Mouse (Mus musculus): ENCODE results near the gene Inpp5d. TPM values are rescaled to one million over a fixed set of nuclear protein-coding genes. Genes with fewer than 3 reads are reported as not detected.

The Inpp5d gene
- polyA plus RNA-seq, 1 experiment from 2014 or later, result 7.5 TPM

DNA sequence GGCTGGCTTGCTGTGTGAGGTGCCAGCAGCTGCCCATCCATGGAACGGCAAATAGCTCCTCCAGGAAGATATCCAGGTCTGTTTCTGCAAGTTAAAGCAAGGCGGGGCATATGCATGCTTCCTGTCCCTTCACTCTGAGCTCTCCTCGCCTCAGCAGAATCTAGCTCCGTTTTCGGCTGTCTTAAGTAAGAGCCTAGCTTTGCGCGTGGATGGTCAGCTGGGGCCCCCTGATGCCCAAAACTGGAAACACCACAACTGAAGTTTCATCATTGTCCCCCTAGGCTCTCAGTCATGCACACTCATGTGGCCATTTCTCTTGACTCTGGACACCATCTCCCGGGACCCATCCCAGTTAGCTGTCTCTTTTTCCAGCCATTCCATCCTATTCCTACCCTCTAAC lies 101.3 kb downstream of the Inpp5d start:
- ATAC-seq (ENCODE audit: low FRiP score, low TSS enrichment), result no peak
- 21% methylated on average over 8 of the region's 8 CpGs for WGBS
- Histone ChIP-seq H3K4me2 (replicated peaks; ENCODE audit: low read depth, low read length) (no peak overlapping the region), H3K36me3 (ENCODE audit: control insufficient read depth, insufficient read depth, low read length) (no peaks in the 10 kb centered on the region), H3K27ac (ENCODE audit: low read depth, low read length) (no peak overlapping the region), H3K9ac (ENCODE audit: low read depth, low read length) (no peak overlapping the region), H3K27me3 (ENCODE audit: control insufficient read depth, insufficient read depth, low read length) (no peaks in the 10 kb centered on the region), H3K4me3 (ENCODE audit: low read length) (no peak overlapping the region), H3K4me1 (ENCODE audit: control insufficient read depth, insufficient read depth, low read length) (no peaks in the 10 kb centered on the region), H3K9me3 (ENCODE audit: control insufficient read depth, low read length) (no peaks in the 10 kb centered on the region)

DNA sequence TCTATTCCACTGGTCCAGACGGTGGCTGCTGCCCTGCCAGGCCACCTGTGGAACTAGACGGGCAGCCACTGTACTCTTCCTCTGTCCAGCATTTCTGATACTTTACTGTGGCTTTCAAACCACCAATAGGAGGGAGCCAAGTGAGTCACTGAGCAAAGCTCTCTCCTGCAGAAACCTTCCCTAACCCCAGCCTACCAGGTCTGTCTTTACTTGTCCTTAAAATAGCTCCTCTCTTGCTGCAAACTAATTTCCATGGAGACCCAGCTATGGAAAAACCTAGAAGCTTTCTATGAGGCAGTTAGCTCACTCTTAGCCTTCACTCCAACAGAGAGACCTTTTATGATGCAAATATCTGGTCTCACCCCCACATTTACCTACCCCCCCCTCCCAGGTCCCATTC lies 102.0 kb downstream of the Inpp5d start:
- WGBS, result 34% methylated on average over 2 of the region's 2 CpGs

DNA sequence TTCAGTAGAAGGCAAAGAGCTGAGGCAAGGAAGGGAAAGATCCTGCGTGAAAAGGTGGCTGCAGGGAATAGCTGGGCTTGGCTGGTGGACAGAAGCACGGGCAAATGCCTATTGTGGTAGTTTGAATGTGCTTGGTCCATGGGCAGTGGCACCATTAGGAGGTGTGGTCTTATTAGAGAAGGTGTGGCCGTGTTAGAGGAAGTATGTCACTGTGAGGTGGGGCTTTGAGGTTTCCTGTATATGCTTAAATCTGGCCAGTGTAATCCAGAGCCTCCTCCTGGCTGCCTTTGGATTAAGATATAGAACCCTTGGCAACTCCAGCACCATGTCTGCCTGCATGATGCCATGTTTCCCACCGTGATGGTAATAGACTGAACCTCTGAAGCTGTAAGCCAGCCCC lies 103.2 kb downstream of the Inpp5d start:
- Histone ChIP-seq H3K9me3 (ENCODE audit: control insufficient read depth, low read length) (no peaks in the 10 kb centered on the region), H3K9ac (ENCODE audit: low read depth, low read length) (no peak overlapping the region), H3K4me3 (ENCODE audit: low read length) (no peak overlapping the region), H3K4me2 (replicated peaks; ENCODE audit: low read depth, low read length) (no peak overlapping the region), H3K4me1 (ENCODE audit: control insufficient read depth, insufficient read depth, low read length) (no peaks in the 10 kb centered on the region), H3K36me3 (ENCODE audit: control insufficient read depth, insufficient read depth, low read length) (no peaks in the 10 kb centered on the region), H3K27ac (ENCODE audit: low read depth, low read length) (no peak overlapping the region), H3K27me3 (ENCODE audit: control insufficient read depth, insufficient read depth, low read length) (no peaks in the 10 kb centered on the region)
- ATAC-seq (ENCODE audit: low FRiP score, low TSS enrichment), result no peak
- WGBS, result 74% methylated on average over 4 of the region's 4 CpGs

More for the DNA sequence above, 102.0 kb downstream of the Inpp5d start:
- ATAC-seq (ENCODE audit: low FRiP score, low TSS enrichment), result no peak
- no peaks in the 10 kb centered on the region for H3K36me3 ChIP-seq (ENCODE audit: control insufficient read depth, insufficient read depth, low read length)
- no peak overlapping the region for H3K4me2 ChIP-seq (replicated peaks; ENCODE audit: low read depth, low read length)
- no peak overlapping the region for H3K4me3 ChIP-seq (ENCODE audit: low read length)
- H3K9me3 ChIP-seq (ENCODE audit: control insufficient read depth, low read length), result no peaks in the 10 kb centered on the region
- no peaks in the 10 kb centered on the region for H3K4me1 ChIP-seq (ENCODE audit: control insufficient read depth, insufficient read depth, low read length)
- no peak overlapping the region for H3K9ac ChIP-seq (ENCODE audit: low read depth, low read length)
- H3K27ac ChIP-seq (ENCODE audit: low read depth, low read length), result no peak overlapping the region
- H3K27me3 ChIP-seq (ENCODE audit: control insufficient read depth, insufficient read depth, low read length), result no peaks in the 10 kb centered on the region

DNA sequence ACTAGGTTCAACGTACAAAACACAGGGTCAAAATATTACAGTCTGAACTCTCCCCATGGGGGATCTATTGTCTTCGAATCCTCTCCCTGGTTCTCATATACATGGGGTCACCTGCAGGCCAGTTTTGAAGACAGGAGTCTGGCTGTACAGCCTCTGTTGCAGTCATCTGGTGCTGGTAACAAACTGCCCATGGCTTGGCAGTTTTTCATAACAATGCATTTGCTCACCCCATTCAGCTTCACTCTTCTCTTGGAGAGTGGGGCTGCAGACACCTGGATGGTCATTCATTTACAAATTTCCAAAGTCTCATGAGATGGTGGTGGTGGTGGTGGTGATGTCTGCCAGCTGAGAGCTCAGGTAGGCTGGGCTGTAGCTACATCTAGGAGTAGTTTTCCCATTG lies 109.0 kb downstream of the Inpp5d start:
- no peaks in the 10 kb centered on the region for H3K9me3 ChIP-seq (ENCODE audit: control insufficient read depth, low read length)
- H3K4me2 ChIP-seq (replicated peaks; ENCODE audit: low read depth, low read length), result no peak overlapping the region
- no peaks in the 10 kb centered on the region for H3K27me3 ChIP-seq (ENCODE audit: control insufficient read depth, insufficient read depth, low read length)
- no peaks in the 10 kb centered on the region for H3K36me3 ChIP-seq (ENCODE audit: control insufficient read depth, insufficient read depth, low read length)
- H3K4me3 ChIP-seq (ENCODE audit: low read length), result no peak overlapping the region
- H3K9ac ChIP-seq (ENCODE audit: low read depth, low read length), result no peak overlapping the region
- 85% methylated on average over 2 of the region's 2 CpGs for WGBS
- no peak overlapping the region for H3K27ac ChIP-seq (ENCODE audit: low read depth, low read length)
- no peak for ATAC-seq (ENCODE audit: low FRiP score, low TSS enrichment)
- H3K4me1 ChIP-seq (ENCODE audit: control insufficient read depth, insufficient read depth, low read length), result no peaks in the 10 kb centered on the region

DNA sequence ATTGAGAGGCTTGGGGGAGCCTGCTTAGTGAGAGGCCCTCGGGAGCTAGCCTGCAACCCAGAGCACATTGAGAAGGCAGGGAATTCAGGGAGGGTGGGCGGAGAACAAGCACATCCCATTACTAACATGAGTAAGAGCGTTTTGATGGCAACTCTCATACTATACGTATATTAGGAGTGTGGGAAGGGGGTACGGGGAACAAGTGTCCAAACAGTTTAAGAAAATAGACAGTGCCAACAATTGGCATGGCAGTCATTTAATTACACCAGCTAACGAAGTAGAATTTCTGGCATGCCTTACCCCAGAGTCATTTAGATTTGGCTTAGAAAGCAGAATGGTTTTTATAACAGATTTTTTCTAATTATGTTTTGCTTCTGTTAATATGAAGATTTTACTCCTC lies 109.7 kb downstream of the Inpp5d start:
- Histone ChIP-seq H3K9me3 (ENCODE audit: control insufficient read depth, low read length) (no peaks in the 10 kb centered on the region), H3K27me3 (ENCODE audit: control insufficient read depth, insufficient read depth, low read length) (no peaks in the 10 kb centered on the region), H3K4me3 (ENCODE audit: low read length) (no peak overlapping the region), H3K36me3 (ENCODE audit: control insufficient read depth, insufficient read depth, low read length) (no peaks in the 10 kb centered on the region), H3K4me2 (replicated peaks; ENCODE audit: low read depth, low read length) (no peak overlapping the region), H3K9ac (ENCODE audit: low read depth, low read length) (no peak overlapping the region), H3K4me1 (ENCODE audit: control insufficient read depth, insufficient read depth, low read length) (no peaks in the 10 kb centered on the region), H3K27ac (ENCODE audit: low read depth, low read length) (no peak overlapping the region)
- ATAC-seq (ENCODE audit: low FRiP score, low TSS enrichment), result no peak
- 81% methylated on average over 6 of the region's 6 CpGs for WGBS

DNA sequence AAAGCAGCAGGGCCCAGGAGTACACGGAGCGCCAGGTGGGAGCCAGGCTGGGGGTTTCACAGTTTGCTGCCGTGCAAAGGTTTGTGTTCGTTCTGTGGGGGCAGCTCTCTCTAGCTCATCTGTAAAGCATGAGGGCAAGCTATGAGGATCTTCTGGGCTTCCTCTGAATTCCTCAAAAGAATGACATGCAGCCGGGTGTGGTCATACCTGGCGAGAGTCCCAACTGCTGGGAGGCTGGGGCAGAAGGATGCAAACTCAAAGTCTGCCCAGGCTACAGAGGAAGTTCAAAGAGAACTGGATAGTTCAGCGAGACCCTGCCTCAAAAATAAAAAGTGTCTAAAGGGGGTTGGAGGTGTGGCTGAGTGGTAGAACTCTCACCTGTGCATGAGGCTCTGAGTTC lies 110.2 kb downstream of the Inpp5d start:
- H3K9ac ChIP-seq (ENCODE audit: low read depth, low read length), result no peak overlapping the region
- no peaks in the 10 kb centered on the region for H3K4me1 ChIP-seq (ENCODE audit: control insufficient read depth, insufficient read depth, low read length)
- WGBS, result 88% methylated on average over 7 of the region's 7 CpGs
- H3K27me3 ChIP-seq (ENCODE audit: control insufficient read depth, insufficient read depth, low read length), result no peaks in the 10 kb centered on the region
- H3K4me2 ChIP-seq (replicated peaks; ENCODE audit: low read depth, low read length), result no peak overlapping the region
- no peaks in the 10 kb centered on the region for H3K9me3 ChIP-seq (ENCODE audit: control insufficient read depth, low read length)
- ATAC-seq (ENCODE audit: low FRiP score, low TSS enrichment), result no peak
- no peak overlapping the region for H3K4me3 ChIP-seq (ENCODE audit: low read length)
- H3K36me3 ChIP-seq (ENCODE audit: control insufficient read depth, insufficient read depth, low read length), result no peaks in the 10 kb centered on the region
- no peak overlapping the region for H3K27ac ChIP-seq (ENCODE audit: low read depth, low read length)

DNA sequence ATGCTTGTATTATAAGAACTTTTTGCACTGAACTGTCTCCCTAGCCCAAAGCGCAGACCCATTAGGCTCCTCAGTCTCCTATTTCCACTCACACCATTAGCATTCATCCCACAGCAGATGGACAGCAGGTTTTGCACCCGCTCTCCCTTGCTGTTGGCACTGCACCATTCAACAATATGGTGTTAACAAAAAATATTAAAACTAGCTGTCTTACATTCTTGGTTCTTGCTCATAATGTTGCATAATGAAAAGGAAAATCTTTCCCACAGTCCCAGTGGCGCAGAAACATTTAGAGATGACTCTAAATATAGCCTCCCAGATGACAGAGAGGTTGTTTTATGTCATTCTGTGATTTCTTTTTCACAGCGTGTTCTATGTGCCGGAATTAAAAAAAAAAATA lies 113.1 kb downstream of the Inpp5d start:
- H3K27ac ChIP-seq (ENCODE audit: low read depth, low read length), result no peak overlapping the region
- ATAC-seq (ENCODE audit: low FRiP score, low TSS enrichment), result no peak
- H3K9me3 ChIP-seq (ENCODE audit: control insufficient read depth, low read length), result no peaks in the 10 kb centered on the region
- 81% methylated on average over 5 of the region's 5 CpGs for WGBS
- H3K9ac ChIP-seq (ENCODE audit: low read depth, low read length), result no peak overlapping the region
- no peak overlapping the region for H3K4me3 ChIP-seq (ENCODE audit: low read length)
- H3K4me1 ChIP-seq (ENCODE audit: control insufficient read depth, insufficient read depth, low read length), result no peaks in the 10 kb centered on the region
- H3K4me2 ChIP-seq (replicated peaks; ENCODE audit: low read depth, low read length), result no peak overlapping the region
- no peaks in the 10 kb centered on the region for H3K36me3 ChIP-seq (ENCODE audit: control insufficient read depth, insufficient read depth, low read length)
- H3K27me3 ChIP-seq (ENCODE audit: control insufficient read depth, insufficient read depth, low read length), result no peaks in the 10 kb centered on the region

DNA sequence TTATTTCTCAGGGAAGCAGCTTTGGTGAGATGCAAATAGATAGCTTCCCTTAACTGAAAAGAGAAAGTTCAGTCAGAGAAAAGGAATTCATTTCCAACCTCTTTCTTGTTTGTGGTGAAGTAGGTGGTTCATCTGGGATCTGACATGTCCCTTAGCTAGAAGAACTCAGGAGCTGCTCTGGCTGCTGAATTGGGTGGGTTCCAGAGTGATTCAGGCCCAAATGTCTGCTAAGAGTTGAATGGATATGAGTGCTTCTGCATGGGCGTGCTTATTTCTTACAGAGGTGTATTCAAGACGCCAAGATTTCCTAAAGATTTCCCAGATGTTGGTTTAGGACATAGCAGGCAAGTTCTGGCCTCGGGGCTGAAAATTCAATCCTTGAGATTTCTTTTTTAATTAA lies 114.0 kb downstream of the Inpp5d start:
- no peak for ATAC-seq (ENCODE audit: low FRiP score, low TSS enrichment)
- Histone ChIP-seq H3K27ac (ENCODE audit: low read depth, low read length) (no peak overlapping the region), H3K9ac (ENCODE audit: low read depth, low read length) (no peak overlapping the region), H3K4me1 (ENCODE audit: control insufficient read depth, insufficient read depth, low read length) (no peaks in the 10 kb centered on the region), H3K4me3 (ENCODE audit: low read length) (no peak overlapping the region), H3K9me3 (ENCODE audit: control insufficient read depth, low read length) (no peaks in the 10 kb centered on the region), H3K36me3 (ENCODE audit: control insufficient read depth, insufficient read depth, low read length) (no peaks in the 10 kb centered on the region), H3K4me2 (replicated peaks; ENCODE audit: low read depth, low read length) (no peak overlapping the region), H3K27me3 (ENCODE audit: control insufficient read depth, insufficient read depth, low read length) (no peaks in the 10 kb centered on the region)
- 85% methylated on average over 3 of the region's 3 CpGs for WGBS

DNA sequence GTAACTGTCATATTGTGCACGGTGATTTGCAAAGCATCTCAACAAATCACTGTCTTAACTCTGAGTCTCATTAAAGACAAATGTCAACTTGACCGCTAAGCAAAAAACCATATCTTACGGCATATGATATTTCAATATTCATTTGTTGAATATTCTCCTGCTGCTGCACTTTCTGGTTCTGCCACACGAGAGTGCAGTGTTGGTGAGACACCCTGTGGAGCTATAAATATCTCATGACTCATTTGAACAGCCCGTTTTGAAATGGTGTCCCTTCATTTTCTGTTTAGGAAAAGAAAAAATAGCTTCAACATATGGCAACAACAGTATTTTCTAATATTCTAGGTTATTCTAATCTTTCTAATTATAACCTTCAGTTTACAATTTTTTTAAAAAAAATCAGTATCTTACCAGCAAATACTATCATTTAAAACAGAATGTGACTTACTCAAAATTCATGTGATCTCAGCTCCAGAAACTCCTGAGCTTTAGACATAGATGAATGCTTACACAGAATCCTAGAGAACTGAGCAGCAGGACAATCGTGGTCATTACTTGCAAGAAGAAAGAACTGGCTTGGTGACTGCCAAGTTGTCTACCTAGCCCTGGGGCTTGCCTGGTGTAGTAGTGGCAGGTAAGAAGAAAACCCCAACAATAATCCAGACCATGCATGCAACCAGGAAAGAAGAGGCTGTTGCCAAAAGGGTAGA lies 120.6 kb downstream of the Inpp5d start:
- H3K27ac ChIP-seq (ENCODE audit: low read depth, low read length), result no peak overlapping the region
- H3K4me1 ChIP-seq (ENCODE audit: control insufficient read depth, insufficient read depth, low read length), result no peaks in the 10 kb centered on the region
- no peaks in the 10 kb centered on the region for H3K9me3 ChIP-seq (ENCODE audit: control insufficient read depth, low read length)
- 78% methylated on average over 6 of the region's 6 CpGs for WGBS
- no peak overlapping the region for H3K9ac ChIP-seq (ENCODE audit: low read depth, low read length)
- no peak overlapping the region for H3K4me2 ChIP-seq (replicated peaks; ENCODE audit: low read depth, low read length)
- no peaks in the 10 kb centered on the region for H3K27me3 ChIP-seq (ENCODE audit: control insufficient read depth, insufficient read depth, low read length)
- H3K36me3 ChIP-seq (ENCODE audit: control insufficient read depth, insufficient read depth, low read length), result no peaks in the 10 kb centered on the region
- no peak for ATAC-seq (ENCODE audit: low FRiP score, low TSS enrichment)
- no peak overlapping the region for H3K4me3 ChIP-seq (ENCODE audit: low read length)
